20 mouse cellular contexts compared by ENCODE assay signal in the genomic region with DNA sequence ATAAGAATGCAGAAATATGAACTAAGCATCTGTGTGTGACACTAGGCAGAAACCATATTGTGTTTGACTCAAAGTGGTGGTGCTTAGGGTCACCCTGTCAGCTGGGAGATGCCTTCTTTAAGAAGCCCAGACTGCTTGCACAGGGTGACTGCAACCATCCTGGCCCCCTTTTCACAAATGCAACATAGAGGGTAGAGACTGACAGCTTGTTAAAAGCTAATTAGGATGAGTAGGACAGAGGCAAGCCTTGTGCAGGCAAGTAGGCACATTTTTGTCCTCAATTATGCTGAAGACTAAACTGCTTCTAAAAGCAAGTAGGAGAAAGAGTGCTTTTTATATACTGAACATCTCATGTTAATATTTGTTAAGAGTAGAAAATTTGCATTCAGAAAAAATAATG.
DNase-seq lines count a peak whose midpoint lies in the region; ATAC-seq lines count a peak whose summit lies in the region.
"Had no signal": no experiment of that assay in that cellular context is flagged by ENCODE, and none has a peak within 500 bp of the region (broad histone marks: within the 10 kb centered on the region; RNA-seq: fewer than 3 reads in every experiment).

No protein-coding gene starts in this region.

- H3K27me3 ChIP-seq in hindbrain, embryonic 11.5 days (ENCODE audit: control insufficient read depth, insufficient read depth, low read length), result no peaks in the 10 kb centered on the region
- no peaks in the 10 kb centered on the region for H3K27me3 ChIP-seq in hindbrain, embryonic 10.5 days (ENCODE audit: insufficient read depth, poor library complexity, severe bottlenecking)
- no peaks in the 10 kb centered on the region for H3K27me3 ChIP-seq in midbrain, embryonic 11.5 days (ENCODE audit: control insufficient read depth, insufficient read depth, low read length)
- H3K27me3 ChIP-seq in midbrain, embryonic 10.5 days (ENCODE audit: low read depth, poor library complexity, severe bottlenecking), result no peaks in the 10 kb centered on the region
- no peaks in the 10 kb centered on the region for H3K27me3 ChIP-seq in forebrain, embryonic 12.5 days
- H3K27me3 ChIP-seq in midbrain, embryonic 16.5 days (ENCODE audit: control insufficient read depth, insufficient read depth, low read depth, low read length), result no peaks in the 10 kb centered on the region
- no peaks in the 10 kb centered on the region for H3K27me3 ChIP-seq in liver, embryonic 12.5 days (replicated peaks)
- H3K27me3 ChIP-seq: embryonic facial prominence, embryonic 15.5 days had no signal

- H3K9ac ChIP-seq in hindbrain, embryonic 11.5 days (ENCODE audit: low read depth, low read length), result no peak overlapping the region
- no peak overlapping the region for H3K9ac ChIP-seq in midbrain, embryonic 11.5 days (ENCODE audit: low read length)
- no peak overlapping the region for H3K9ac ChIP-seq in forebrain, embryonic 12.5 days
- H3K9ac ChIP-seq in midbrain, embryonic 16.5 days (ENCODE audit: low read depth, low read length), result no peak overlapping the region
- no peak overlapping the region for H3K9ac ChIP-seq in liver, embryonic 12.5 days
- H3K9ac ChIP-seq: embryonic facial prominence, embryonic 15.5 days; lung, embryonic 14.5 days had no signal

- no peaks in the 10 kb centered on the region for H3K9me3 ChIP-seq in hindbrain, embryonic 11.5 days (ENCODE audit: control insufficient read depth, low read length)
- H3K9me3 ChIP-seq in hindbrain, embryonic 10.5 days, result no peaks in the 10 kb centered on the region
- H3K9me3 ChIP-seq in midbrain, embryonic 11.5 days (ENCODE audit: control insufficient read depth, low read length), result no peaks in the 10 kb centered on the region
- H3K9me3 ChIP-seq in midbrain, embryonic 10.5 days (replicated peaks), result no peaks in the 10 kb centered on the region
- no peaks in the 10 kb centered on the region for H3K9me3 ChIP-seq in forebrain, embryonic 12.5 days
- H3K9me3 ChIP-seq in midbrain, embryonic 16.5 days (replicated peaks; ENCODE audit: control insufficient read depth, low read length, poor library complexity, severe bottlenecking), result no peaks in the 10 kb centered on the region
- no peaks in the 10 kb centered on the region for H3K9me3 ChIP-seq in liver, embryonic 12.5 days (replicated peaks)
- H3K9me3 ChIP-seq: embryonic facial prominence, embryonic 15.5 days; heart, embryonic 10.5 days had no signal

- no peaks in the 10 kb centered on the region for H3K4me1 ChIP-seq in hindbrain, embryonic 11.5 days (replicated peaks; ENCODE audit: control insufficient read depth, insufficient read depth, low read length)
- H3K4me1 ChIP-seq in hindbrain, embryonic 10.5 days (replicated peaks), result peaks cover 8% of the 10 kb centered on the region; the same call in 1 of the 2 replicates
- H3K4me1 ChIP-seq in midbrain, embryonic 11.5 days (ENCODE audit: control insufficient read depth, insufficient read depth, low read length), result 0 out of 2 replicates have a peak, but pooled peaks cover 3% of the 10 kb centered on the region
- H3K4me1 ChIP-seq in midbrain, embryonic 10.5 days, result peaks cover 10% of the 10 kb centered on the region; the same call in 1 of the 2 replicates
- peaks cover 14% of the 10 kb centered on the region for H3K4me1 ChIP-seq in forebrain, embryonic 12.5 days
- H3K4me1 ChIP-seq in midbrain, embryonic 16.5 days (ENCODE audit: control insufficient read depth, insufficient read depth, low read length), result peaks cover 5% of the 10 kb centered on the region; the same call in 1 of the 2 replicates
- H3K4me1 ChIP-seq in liver, embryonic 12.5 days, result no peaks in the 10 kb centered on the region
- H3K4me1 ChIP-seq: embryonic facial prominence, embryonic 15.5 days; heart, embryonic 10.5 days had no signal

- DNase-seq in hindbrain, embryonic 11.5 days (ENCODE audit: low spot score), result peak; percentile 4
- DNase-seq in hindbrain, embryonic 10.5 days (ENCODE audit: low spot score), result no peak
- no peak for DNase-seq in midbrain, embryonic 11.5 days (ENCODE audit: low spot score, missing footprints)
- DNase-seq in midbrain, embryonic 10.5 days (ENCODE audit: low spot score), result no peak
- DNase-seq in kidney, postnatal 14 days, result no peak
- DNase-seq: adrenal gland, postnatal 36 days; cerebellum, postnatal 25 days; gastrocnemius, postnatal 25 days; heart, postnatal 36 days; kidney, adult 11 months; kidney, postnatal 4 days; liver; lung, embryonic 14.5 days had no signal

- no peaks in the 10 kb centered on the region for H3K36me3 ChIP-seq in hindbrain, embryonic 11.5 days (ENCODE audit: control insufficient read depth, insufficient read depth, low read length)
- H3K36me3 ChIP-seq in hindbrain, embryonic 10.5 days, result no peaks in the 10 kb centered on the region
- H3K36me3 ChIP-seq in midbrain, embryonic 11.5 days (ENCODE audit: control insufficient read depth, insufficient read depth, low read length), result no peaks in the 10 kb centered on the region
- no peaks in the 10 kb centered on the region for H3K36me3 ChIP-seq in midbrain, embryonic 10.5 days
- H3K36me3 ChIP-seq in forebrain, embryonic 12.5 days (replicated peaks), result no peaks in the 10 kb centered on the region
- no peaks in the 10 kb centered on the region for H3K36me3 ChIP-seq in midbrain, embryonic 16.5 days (ENCODE audit: control insufficient read depth, insufficient read depth, low read length)
- no peaks in the 10 kb centered on the region for H3K36me3 ChIP-seq in liver, embryonic 12.5 days
- H3K36me3 ChIP-seq: embryonic facial prominence, embryonic 15.5 days; heart, embryonic 10.5 days had no signal

- peak; percentile 33; the same call in 1 of the 2 replicates for ATAC-seq in hindbrain, embryonic 11.5 days (ENCODE audit: low FRiP score)
- ATAC-seq in midbrain, embryonic 11.5 days (ENCODE audit: low FRiP score), result 0 out of 2 replicates have a peak, but pooled peaks have one; percentile 44
- peak; percentile 85 for ATAC-seq in forebrain, embryonic 12.5 days (ENCODE audit: low FRiP score)
- peak; percentile 86 for ATAC-seq in midbrain, embryonic 16.5 days
- ATAC-seq in liver, embryonic 12.5 days, result no peak
- ATAC-seq: activated CD4-positive, CD25-positive, alpha-beta regulatory T cell, adult 4 months had no signal

- no peak overlapping the region for H3K27ac ChIP-seq in hindbrain, embryonic 11.5 days (ENCODE audit: low read depth, low read length)
- H3K27ac ChIP-seq in hindbrain, embryonic 10.5 days, result no peak overlapping the region
- H3K27ac ChIP-seq in midbrain, embryonic 11.5 days (ENCODE audit: low read depth, low read length), result no peak overlapping the region
- no peak overlapping the region for H3K27ac ChIP-seq in midbrain, embryonic 10.5 days (replicated peaks)
- peak overlapping the region; percentile 42 for H3K27ac ChIP-seq in forebrain, embryonic 12.5 days
- peak overlapping the region; percentile 33 for H3K27ac ChIP-seq in midbrain, embryonic 16.5 days (ENCODE audit: low read length)
- H3K27ac ChIP-seq in liver, embryonic 12.5 days, result no peak overlapping the region
- H3K27ac ChIP-seq: embryonic facial prominence, embryonic 15.5 days; heart, embryonic 10.5 days; macrophage had no signal

- H3K4me2 ChIP-seq in hindbrain, embryonic 11.5 days (replicated peaks; ENCODE audit: low read depth, low read length), result no peak overlapping the region
- H3K4me2 ChIP-seq in midbrain, embryonic 11.5 days, result no peak overlapping the region
- no peak overlapping the region for H3K4me2 ChIP-seq in forebrain, embryonic 12.5 days
- no peak overlapping the region for H3K4me2 ChIP-seq in midbrain, embryonic 16.5 days (ENCODE audit: low read length)
- no peak overlapping the region for H3K4me2 ChIP-seq in liver, embryonic 12.5 days
- H3K4me2 ChIP-seq: embryonic facial prominence, embryonic 15.5 days; lung, embryonic 14.5 days had no signal

- H3K4me3 ChIP-seq in hindbrain, embryonic 11.5 days (ENCODE audit: low read depth, low read length), result no peak overlapping the region
- H3K4me3 ChIP-seq in hindbrain, embryonic 10.5 days, result no peak overlapping the region
- H3K4me3 ChIP-seq in midbrain, embryonic 11.5 days (ENCODE audit: low read depth, low read length), result no peak overlapping the region
- no peak overlapping the region for H3K4me3 ChIP-seq in midbrain, embryonic 10.5 days
- no peak overlapping the region for H3K4me3 ChIP-seq in forebrain, embryonic 12.5 days (replicated peaks)
- no peak overlapping the region for H3K4me3 ChIP-seq in midbrain, embryonic 16.5 days (ENCODE audit: low read depth, low read length)
- H3K4me3 ChIP-seq in liver, embryonic 12.5 days, result no peak overlapping the region
- H3K4me3 ChIP-seq: embryonic facial prominence, embryonic 15.5 days; heart, embryonic 10.5 days had no signal

Comparison
In these comparisons a context has a peak if more than half of its experiments do, and no peak if none do; other contexts are left out.
1. H3K27ac ChIP-seq: peak in forebrain, embryonic 12.5 days (single experiment) and midbrain, embryonic 16.5 days (single experiment); none in hindbrain, embryonic 11.5 days (single experiment), hindbrain, embryonic 10.5 days (single experiment), midbrain, embryonic 11.5 days (single experiment), midbrain, embryonic 10.5 days (single experiment) and liver, embryonic 12.5 days (single experiment).